Mouse (Mus musculus) small intestine, adult 2 months (tissue): ENCODE results near the gene Faf1. TPM values are rescaled to one million over a fixed set of nuclear protein-coding genes. Genes with fewer than 3 reads are reported as not detected.

ENCODE experiments used
- H3K27ac ChIP-seq: fragments of 200-500 bp; 2 replicates; pipeline ENCODE4 v1.5.1; 2012; ENCODE audit warnings: low read depth, low read length, control low read depth, inconsistent platforms; ENCODE audit not compliant: insufficient read depth
- H3K27me3 ChIP-seq: fragments of 200-500 bp; 2 replicates; pipeline ENCODE4 v1.6.1; 2012; ENCODE audit warnings: mild to moderate bottlenecking, moderate library complexity, low read length, inconsistent platforms; ENCODE audit not compliant: control insufficient read depth, insufficient read depth
- H3K36me3 ChIP-seq: fragments of 200-500 bp; 2 replicates; pipeline ENCODE4 v1.6.1; 2012; ENCODE audit warnings: mild to moderate bottlenecking, low read length, control low read depth, inconsistent platforms; ENCODE audit not compliant: control insufficient read depth, insufficient read depth
- H3K4me1 ChIP-seq: fragments of 200-500 bp; 2 replicates; pipeline ENCODE4 v1.6.1; 2012; ENCODE audit warnings: low read length, inconsistent platforms, mixed read lengths; ENCODE audit not compliant: control insufficient read depth, insufficient read depth, insufficient read length
- H3K4me3 ChIP-seq: fragments of 200-500 bp; 2 replicates; pipeline ENCODE4 v1.5.1; 2012; ENCODE audit warnings: low read depth, mild to moderate bottlenecking, control low read depth, inconsistent platforms, low read length, moderate library complexity
- CTCF ChIP-seq: fragments of 200-500 bp; IDR thresholded peaks from 2 replicates; pipeline ENCODE4 v1.5.1; 2012; ENCODE audit warnings: low read depth, mild to moderate bottlenecking, control low read depth, inconsistent platforms, low read length, moderate library complexity, mixed read lengths; ENCODE audit not compliant: insufficient replicate concordance, insufficient read length; ENCODE audit errors: extremely low read depth
- POLR2A ChIP-seq: fragments of 200-500 bp; IDR thresholded peaks from 2 replicates; pipeline ENCODE4 v1.6.1; 2012; ENCODE audit warnings: low read depth, mild to moderate bottlenecking, control low read depth, inconsistent platforms, low read length, moderate library complexity
- WGBS: fragments of 180-500 bp; shearing (Covaris S2); methylation state at CpG from one replicate; pipeline ENCODE4 v1.1.7; 2018; 5-methylcytosine and 5-hydroxymethylcytosine counted together
- polyA plus RNA-seq: library from polyadenylated mRNA; depleted of rRNA; stranded (reverse); fragments of >200 nt; gene quantifications from 2 replicates; pipeline ENCODE4 v1.2.3, GENCODE M21; 2012

The Faf1 gene
- polyA plus RNA-seq, 1 experiment: 7.4 TPM

- 0 out of 2 replicates have a peak, but pooled peaks cover 4% of the 10 kb centered on the region for H3K27me3 ChIP-seq
- H3K27ac ChIP-seq: no peak overlapping the region
- H3K4me3 ChIP-seq: peak overlapping the region; percentile 79
- H3K36me3 ChIP-seq: peaks cover 2% of the 10 kb centered on the region; the same call in 1 of the 2 replicates
- 0 out of 2 replicates have a peak, but pooled peaks cover 2% of the 10 kb centered on the region for H3K4me1 ChIP-seq
- 14% methylated on average over 20 of the region's 20 CpGs for WGBS
- TF ChIP-seq POLR2A (no peak), CTCF (no peak)
These were observed 18.4 kb upstream of the Faf1 start for GRCm38 (mm10) chr4:109657851-109658500.

- Histone ChIP-seq H3K36me3 (peaks cover 2% of the 10 kb centered on the region; the same call in 1 of the 2 replicates), H3K4me3 (no peak overlapping the region), H3K4me1 (0 out of 2 replicates have a peak, but pooled peaks cover 2% of the 10 kb centered on the region), H3K27ac (no peak overlapping the region), H3K27me3 (0 out of 2 replicates have a peak, but pooled peaks cover 4% of the 10 kb centered on the region)
- 82% methylated on average over 8 of the region's 8 CpGs for WGBS
- TF ChIP-seq CTCF: no peak
- no peak for TF ChIP-seq POLR2A
These were observed 17.6 kb upstream of the Faf1 start for GRCm38 (mm10) chr4:109658826-109659225.

GRCm38 (mm10) chr4:109659571-109659970, 16.8 kb upstream of the Faf1 start:
- Histone ChIP-seq H3K36me3 (peaks cover 2% of the 10 kb centered on the region; the same call in 1 of the 2 replicates), H3K27ac (no peak overlapping the region), H3K27me3 (0 out of 2 replicates have a peak, but pooled peaks cover 4% of the 10 kb centered on the region), H3K4me3 (no peak overlapping the region), H3K4me1 (0 out of 2 replicates have a peak, but pooled peaks cover 2% of the 10 kb centered on the region)
- TF ChIP-seq CTCF (no peak), POLR2A (no peak)
- WGBS: 95% methylated on average over 2 of the region's 2 CpGs

GRCm38 (mm10) chr4:109660568-109660967, 15.8 kb upstream of the Faf1 start:
- Histone ChIP-seq H3K36me3 (peaks cover 2% of the 10 kb centered on the region; the same call in 1 of the 2 replicates), H3K27ac (no peak overlapping the region), H3K4me3 (no peak overlapping the region), H3K4me1 (0 out of 2 replicates have a peak, but pooled peaks cover 2% of the 10 kb centered on the region), H3K27me3 (0 out of 2 replicates have a peak, but pooled peaks cover 4% of the 10 kb centered on the region)
- 95% methylated on average over 3 of the region's 3 CpGs for WGBS
- TF ChIP-seq POLR2A: no peak
- TF ChIP-seq CTCF: no peak

- Histone ChIP-seq H3K4me1 (0 out of 2 replicates have a peak, but pooled peaks cover 2% of the 10 kb centered on the region), H3K36me3 (peaks cover 2% of the 10 kb centered on the region; the same call in 1 of the 2 replicates), H3K4me3 (no peak overlapping the region), H3K27me3 (0 out of 2 replicates have a peak, but pooled peaks cover 4% of the 10 kb centered on the region), H3K27ac (no peak overlapping the region)
- WGBS: 82% methylated on average over 5 of the region's 5 CpGs
- TF ChIP-seq CTCF (no peak), POLR2A (no peak)
These were observed 15.2 kb upstream of the Faf1 start for GRCm38 (mm10) chr4:109661183-109661582.

GRCm38 (mm10) chr4:109662271-109662670, 14.1 kb upstream of the Faf1 start:
- WGBS: 71% methylated on average over 5 of the region's 5 CpGs
- 0 out of 2 replicates have a peak, but pooled peaks cover 2% of the 10 kb centered on the region for H3K4me1 ChIP-seq
- TF ChIP-seq POLR2A: no peak
- no peak for TF ChIP-seq CTCF
- H3K27me3 ChIP-seq: 0 out of 2 replicates have a peak, but pooled peaks cover 3% of the 10 kb centered on the region
- H3K4me3 ChIP-seq: no peak overlapping the region
- H3K27ac ChIP-seq: no peak overlapping the region
- peaks cover 2% of the 10 kb centered on the region; the same call in 1 of the 2 replicates for H3K36me3 ChIP-seq

- Histone ChIP-seq H3K27me3 (no peaks in the 10 kb centered on the region), H3K27ac (no peak overlapping the region), H3K4me3 (no peak overlapping the region), H3K4me1 (no peaks in the 10 kb centered on the region), H3K36me3 (peaks cover 2% of the 10 kb centered on the region; the same call in 1 of the 2 replicates)
- WGBS: 30% methylated on average over 5 of the region's 5 CpGs
- no peak for TF ChIP-seq POLR2A
- TF ChIP-seq CTCF: no peak
These were observed 12.3 kb upstream of the Faf1 start for GRCm38 (mm10) chr4:109664091-109664490.
